Mouse (Mus musculus) ES-E14 (cell line): ENCODE results near the gene Macf1.

Experiments
- HCFC1 ChIP-seq: IDR thresholded peaks from 2 replicates; pipeline ENCODE4 v1.6.1; 2012; ENCODE audit warnings: low read length, inconsistent platforms, borderline replicate concordance; ENCODE audit not compliant: insufficient read depth
- MAFK ChIP-seq: IDR thresholded peaks from 2 replicates; pipeline ENCODE4 v1.6.1; 2014; ENCODE audit warnings: mild to moderate bottlenecking, low read depth, low read length, inconsistent platforms; ENCODE audit not compliant: insufficient read depth

- TF ChIP-seq HCFC1 (no peak), MAFK (no peak)
Observed at GRCm38 (mm10) chr4:123433171-123433570, 251.0 kb downstream of the Macf1 start.
